Mouse (Mus musculus): ENCODE measurements around the gene Ap1ar. TPM values are rescaled to one million over a fixed set of nuclear protein-coding genes. Genes with fewer than 3 reads are reported as not detected.

Gene Ap1ar
- polyA plus RNA-seq (2014; fragmentation: Illumina TruSeq; extraction: RNeasy Lipid Tissue Mini Kit (QIAGEN cat#74804); ENCODE audit: low read depth, low replicate concordance), result 14.8 TPM

GRCm38 (mm10) chr3:127837154-127837865 is at the start of gene Ap1ar:
TSS of gene Ap1ar (minus strand) at chr3:127837523.

GRCm38 (mm10) chr3:127789500-127790191 is 47.7 kb downstream of the Ap1ar start, which contains the start of gene Tifa:
TSS of gene Tifa (plus strand) at chr3:127789805.

GRCm38 (mm10) chr3:127780021-127780644 is 57.2 kb downstream of the Ap1ar start, which contains the start of gene Alpk1:
TSS of gene Alpk1 (minus strand) at chr3:127780527.

Other genes starting within 250 kb of the Ap1ar start
- 0.18 TPM for gene Neurog2, start 204.4 kb downstream of the Ap1ar start, polyA plus RNA-seq (2014; fragmentation: Illumina TruSeq; extraction: RNeasy Lipid Tissue Mini Kit (QIAGEN cat#74804); ENCODE audit: low read depth, low replicate concordance)
- gene Alpk1, start 57.0 kb downstream of the Ap1ar start, polyA plus RNA-seq (2014; fragmentation: Illumina TruSeq; extraction: RNeasy Lipid Tissue Mini Kit (QIAGEN cat#74804); ENCODE audit: low read depth, low replicate concordance), result 5.1 TPM
- gene Tifa, start 47.7 kb downstream of the Ap1ar start, polyA plus RNA-seq (2014; fragmentation: Illumina TruSeq; extraction: RNeasy Lipid Tissue Mini Kit (QIAGEN cat#74804); ENCODE audit: low read depth, low replicate concordance), result 6.8 TPM
- 65.9 TPM for gene Fam241a, start 58.8 kb upstream of the Ap1ar start, polyA plus RNA-seq (2014; fragmentation: Illumina TruSeq; extraction: RNeasy Lipid Tissue Mini Kit (QIAGEN cat#74804); ENCODE audit: low read depth, low replicate concordance)

Measured in testis, adult 10 weeks (tissue).